8 mouse cellular contexts compared by ENCODE assay signal in the genomic region with DNA sequence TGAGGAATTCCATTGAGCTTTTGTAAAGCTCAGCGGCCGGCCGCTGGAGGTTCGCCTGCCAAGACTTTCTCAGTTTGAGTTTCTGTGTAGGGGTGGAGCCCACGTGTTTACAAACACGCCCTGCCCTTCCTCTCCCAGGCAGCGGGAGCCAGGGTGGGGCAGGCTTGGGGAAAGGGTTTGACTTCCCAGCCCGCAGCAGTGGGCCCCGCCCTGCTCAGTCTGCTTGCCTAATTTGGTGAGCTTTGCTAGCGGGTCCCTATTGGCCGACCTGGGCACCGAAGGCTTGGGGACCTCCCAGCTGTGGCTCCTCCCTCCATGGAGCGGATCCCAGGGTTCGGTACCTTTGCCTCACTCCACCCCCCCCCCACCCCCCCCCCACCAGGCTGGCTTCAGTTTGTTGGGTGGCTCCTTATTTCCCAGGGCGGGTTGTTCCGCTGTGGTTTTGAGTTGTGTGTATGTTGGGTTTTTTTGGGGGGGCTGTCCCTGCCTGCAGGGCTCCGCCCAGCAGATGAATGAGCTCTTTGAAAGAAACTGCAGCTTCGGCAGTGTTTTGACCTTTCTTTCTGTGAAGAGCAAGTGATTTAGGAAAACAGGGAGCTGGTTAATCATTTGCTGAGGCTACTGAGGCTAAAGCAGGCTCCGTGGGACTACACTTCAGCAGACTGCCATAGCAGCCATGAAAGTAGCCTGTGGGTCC. TPM values are rescaled to one million over a fixed set of nuclear protein-coding genes. Genes with fewer than 3 reads are reported as not detected.
DNase-seq lines count a peak whose midpoint lies in the region; ATAC-seq and TF ChIP-seq lines count a peak whose summit lies in the region.

No protein-coding gene starts in this region.

- 0 out of 2 replicates have a peak, but pooled peaks have one; percentile 12 for TF ChIP-seq POLR2A in limb, embryonic 14.5 days (IDR thresholded peaks at IDR 0.05; ENCODE audit: borderline replicate concordance, extremely low read depth, insufficient read depth, insufficient read length)

- WGBS in intestine, embryonic 14.5 days, result 1% methylated on average over 17 of the region's 19 CpGs
- WGBS in limb, embryonic 14.5 days, result under 1% methylated on average over 17 of the region's 19 CpGs
- 2% methylated on average over 19 of the region's 19 CpGs for WGBS in midbrain, embryonic 14.5 days

- H3K4me1 ChIP-seq in intestine, embryonic 14.5 days (replicated peaks; ENCODE audit: control insufficient read depth, insufficient read depth, low read length), result peaks cover 38% of the 10 kb centered on the region
- peaks cover 39% of the 10 kb centered on the region for H3K4me1 ChIP-seq in limb, embryonic 14.5 days (ENCODE audit: control insufficient read depth, insufficient read depth, low read length)
- peaks cover 29% of the 10 kb centered on the region for H3K4me1 ChIP-seq in midbrain, embryonic 14.5 days (ENCODE audit: control insufficient read depth, insufficient read depth, low read length)

- peak overlapping the region; percentile 58 for H3K4me2 ChIP-seq in intestine, embryonic 14.5 days (ENCODE audit: low read length)
- peak overlapping the region; percentile 73 for H3K4me2 ChIP-seq in limb, embryonic 14.5 days (replicated peaks; ENCODE audit: low read depth, low read length, severe bottlenecking)
- H3K4me2 ChIP-seq in midbrain, embryonic 14.5 days (ENCODE audit: low read length), result peak overlapping the region; percentile 47

- H3K27ac ChIP-seq in intestine, embryonic 14.5 days (ENCODE audit: low read depth), result peak overlapping the region; percentile 90
- peak overlapping the region; percentile 86 for H3K27ac ChIP-seq in limb, embryonic 14.5 days (replicated peaks; ENCODE audit: low read depth, low read length)
- peak overlapping the region; percentile 76 for H3K27ac ChIP-seq in midbrain, embryonic 14.5 days (replicated peaks; ENCODE audit: low read depth, low read length)

- peak; percentile 52 to 67 for DNase-seq in layer of hippocampus, adult 18-20 months (ENCODE audit: low spot score in 2 of 2)
- DNase-seq in layer of hippocampus, adult 9-10 months (ENCODE audit: low spot score), result no peak
- DNase-seq in embryo, embryonic 11 days, result peak; percentile 93
- DNase-seq in gastrocnemius, postnatal 36 days, result peak; percentile 90 to 96
- DNase-seq in intestine, embryonic 14.5 days (ENCODE audit: low spot score), result peak; percentile 84
- peak; percentile 93 for DNase-seq in limb, embryonic 14.5 days (ENCODE audit: low spot score)
- DNase-seq in midbrain, embryonic 14.5 days, result peak; percentile 80
- DNase-seq in spleen, postnatal 10 days (ENCODE audit: low spot score in 2 of 2), result peak; percentile 76 to 91

- no peaks in the 10 kb centered on the region for H3K27me3 ChIP-seq in intestine, embryonic 14.5 days (replicated peaks; ENCODE audit: control insufficient read depth, insufficient read depth, low read length)
- H3K27me3 ChIP-seq in limb, embryonic 14.5 days (ENCODE audit: control insufficient read depth, insufficient read depth, low read length), result no peaks in the 10 kb centered on the region
- no peaks in the 10 kb centered on the region for H3K27me3 ChIP-seq in midbrain, embryonic 14.5 days (ENCODE audit: control insufficient read depth, insufficient read depth, low read length)

- H3K9me3 ChIP-seq in intestine, embryonic 14.5 days (ENCODE audit: control insufficient read depth, low read length), result no peaks in the 10 kb centered on the region
- H3K9me3 ChIP-seq in limb, embryonic 14.5 days (ENCODE audit: control insufficient read depth, low read length), result no peaks in the 10 kb centered on the region
- H3K9me3 ChIP-seq in midbrain, embryonic 14.5 days (ENCODE audit: control insufficient read depth, low read length), result no peaks in the 10 kb centered on the region

- peak overlapping the region; percentile 47 for H3K9ac ChIP-seq in intestine, embryonic 14.5 days (ENCODE audit: low read length)
- peak overlapping the region; percentile 44 for H3K9ac ChIP-seq in limb, embryonic 14.5 days (ENCODE audit: low read depth, low read length, severe bottlenecking)
- H3K9ac ChIP-seq in midbrain, embryonic 14.5 days (replicated peaks; ENCODE audit: low read length), result peak overlapping the region; percentile 36; the same call in 1 of the 2 replicates

- H3K4me3 ChIP-seq in intestine, embryonic 14.5 days (ENCODE audit: low read depth, low read length), result peak overlapping the region; percentile 27
- H3K4me3 ChIP-seq in limb, embryonic 14.5 days (replicated peaks; ENCODE audit: low read length), result peak overlapping the region; percentile 32
- 0 out of 2 replicates have a peak overlapping the region, but pooled peaks have one; percentile 10 for H3K4me3 ChIP-seq in midbrain, embryonic 14.5 days (replicated peaks; ENCODE audit: low read depth, low read length)

- peak; percentile 90 for ATAC-seq in intestine, embryonic 14.5 days (replicated peaks; ENCODE audit: low FRiP score, low TSS enrichment, low read depth)
- ATAC-seq in limb, embryonic 14.5 days (ENCODE audit: low FRiP score, low read depth), result peak; percentile 92
- peak; percentile 84 for ATAC-seq in midbrain, embryonic 14.5 days (ENCODE audit: low FRiP score, low TSS enrichment)

- peaks cover 23% of the 10 kb centered on the region for H3K36me3 ChIP-seq in intestine, embryonic 14.5 days (ENCODE audit: control insufficient read depth, insufficient read depth, low read length)
- H3K36me3 ChIP-seq in limb, embryonic 14.5 days (ENCODE audit: control insufficient read depth, insufficient read depth, low read length), result peaks cover 23% of the 10 kb centered on the region
- H3K36me3 ChIP-seq in midbrain, embryonic 14.5 days (ENCODE audit: control insufficient read depth, insufficient read depth, low read length), result peaks cover 14% of the 10 kb centered on the region

- intact Hi-C loops in gastrocnemius, postnatal 36 days (cut with DNase I), result no loop called here

RNA-seq across cellular contexts. Expression of a gene that starts 23.1 kb away (rescaled TPM):
- total RNA-seq in layer of hippocampus, adult 18-20 months (2021), result 10 to 100 TPM; 21.1 to 23.4 TPM
- total RNA-seq in gastrocnemius, postnatal 36 days (2021), result 1 to 10 TPM; 3.4 to 4.2 TPM
- 10.5 and 12.3 TPM in 2 replicates for polyA plus RNA-seq in intestine, embryonic 14.5 days (2014; fragmentation: Nextera tagmentation; extraction: Ambion mirVana)
- 23.2 and 28.5 TPM in 2 replicates for polyA plus RNA-seq in limb, embryonic 14.5 days (2012; rRNA removed)
- 8.8 and 9.6 TPM in 2 replicates for polyA plus RNA-seq in limb, embryonic 14.5 days (2014; fragmentation: Nextera tagmentation; extraction: Ambion mirVana)
- polyA plus RNA-seq in midbrain, embryonic 14.5 days (2014; fragmentation: Nextera tagmentation; extraction: Ambion mirVana), result 12.6 and 13.9 TPM in 2 replicates

RNA-seq across cellular contexts. Expression of a gene that starts 39.3 kb away (rescaled TPM):
- total RNA-seq in layer of hippocampus, adult 18-20 months (2021), result 10 to 100 TPM; 51.1 to 55.3 TPM
- 10 to 100 TPM; 12.5 to 14.5 TPM for total RNA-seq in gastrocnemius, postnatal 36 days (2021)
- polyA plus RNA-seq in intestine, embryonic 14.5 days (2014; fragmentation: Nextera tagmentation; extraction: Ambion mirVana), result 3.6 and 5.6 TPM in 2 replicates
- 18.6 and 22.1 TPM in 2 replicates for polyA plus RNA-seq in limb, embryonic 14.5 days (2012; rRNA removed)
- polyA plus RNA-seq in limb, embryonic 14.5 days (2014; fragmentation: Nextera tagmentation; extraction: Ambion mirVana), result 6.0 and 6.7 TPM in 2 replicates
- polyA plus RNA-seq in midbrain, embryonic 14.5 days (2014; fragmentation: Nextera tagmentation; extraction: Ambion mirVana), result 4.2 and 4.6 TPM in 2 replicates
